Mouse (Mus musculus) CD4-positive naive resting alpha-beta T cell, adult 57 days (primary cell): ENCODE results near the gene Oosp3. TPM values are rescaled to one million over a fixed set of nuclear protein-coding genes. Genes with fewer than 3 reads are reported as not detected.

Experiments
- total RNA-seq: library from RNA; stranded (reverse); gene quantifications from one replicate; pipeline ENCODE4 v1.2.4, GENCODE M21; 2023

Oosp3 gene
- not detected for total RNA-seq

DNA sequence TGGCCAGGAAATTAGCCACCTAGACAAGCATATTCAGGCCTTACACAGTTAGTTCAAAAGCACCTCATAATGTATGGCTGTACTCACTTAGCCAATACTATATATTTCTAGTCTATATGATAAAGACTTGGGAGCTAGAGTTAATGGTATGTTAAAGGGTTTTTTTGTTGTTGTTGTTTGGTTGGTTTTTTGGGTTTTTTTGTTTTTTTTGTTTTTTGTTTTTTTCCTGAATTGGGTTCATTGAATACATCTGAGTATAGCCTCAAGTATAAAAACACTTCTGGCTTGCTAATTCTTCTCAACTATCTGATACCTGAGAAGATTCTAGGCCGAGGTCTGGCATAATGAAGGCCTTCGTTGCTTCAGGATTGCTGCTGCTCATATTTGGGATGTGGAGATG is at the start of gene Oosp3:
Gene Oosp3, plus strand, starts transcription at position 301 of the 400 bp plus-strand sequence.

DNA sequence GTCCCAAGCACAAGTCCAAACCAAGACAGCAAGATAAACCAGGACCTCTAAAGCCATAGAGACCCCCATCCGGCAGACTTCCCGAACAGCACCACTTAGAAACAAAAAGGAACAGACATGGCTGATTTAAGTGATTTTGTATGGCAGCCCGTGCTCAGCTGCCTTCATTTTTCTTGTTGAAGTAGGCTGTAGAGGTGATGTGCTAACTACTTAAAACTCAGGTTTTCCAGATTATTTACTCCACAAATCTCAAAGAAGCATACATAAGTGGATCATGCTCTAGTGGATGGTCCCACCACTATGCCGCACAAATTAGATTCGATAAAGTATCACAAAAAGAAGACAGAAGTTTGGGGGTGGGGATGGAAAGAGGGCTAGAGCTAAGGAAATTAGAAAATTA is 36.4 kb upstream of the Oosp3 start, which contains the start of gene Oosp2:
Gene Oosp2, minus strand, starts transcription at position 101 of the 400 bp plus-strand sequence.

DNA sequence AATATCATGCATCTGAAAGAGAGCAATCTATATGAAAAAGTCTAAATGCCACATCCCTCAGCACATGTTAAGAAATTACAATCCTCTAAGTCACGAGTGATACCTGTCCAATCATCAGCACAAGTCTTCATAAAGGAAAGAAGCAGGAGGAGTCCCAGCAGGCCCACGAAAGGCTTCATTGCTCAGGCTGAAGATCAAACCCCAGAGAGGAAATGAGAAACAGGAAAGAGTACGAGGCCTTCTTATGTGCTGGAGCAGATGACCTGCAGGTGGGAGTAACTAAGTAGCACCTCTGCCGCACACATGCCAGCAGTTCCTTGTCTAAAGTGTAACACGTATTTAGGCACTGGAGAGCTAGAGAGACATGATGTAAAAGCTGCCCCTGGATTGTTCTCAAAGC is 6.0 kb upstream of the Oosp3 start, which contains the start of gene Oosp1:
Gene Oosp1, minus strand, starts transcription at position 312 of the 400 bp plus-strand sequence.

DNA sequence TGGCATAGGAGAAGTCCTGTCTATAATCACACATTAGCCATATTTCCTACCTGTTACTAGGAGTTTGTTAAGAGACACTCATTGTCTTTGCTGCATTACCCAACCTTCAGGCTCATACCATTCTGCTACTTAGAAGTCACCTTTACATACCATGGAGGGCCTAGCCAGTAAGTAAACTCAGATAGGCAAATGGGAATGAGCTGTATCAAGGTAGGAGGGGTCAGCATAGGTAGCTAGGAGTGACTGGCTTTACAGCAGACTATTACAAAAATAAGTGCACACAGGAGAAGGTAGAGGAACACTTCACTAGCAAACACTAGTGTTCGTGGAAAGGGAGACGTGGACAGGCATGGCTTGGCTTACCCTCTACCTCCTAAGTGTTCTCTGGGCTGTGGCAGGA is 50.4 kb downstream of the Oosp3 start, which contains the start of gene Gif:
Gene Gif, plus strand, starts transcription at position 257 of the 400 bp plus-strand sequence.

Other genes with a start within 250 kb of the Oosp3 start
- 40.2 TPM for gene Ms4a6c, start 227.7 kb upstream of the Oosp3 start, total RNA-seq
- 354 TPM for gene Gm8369, start 211.1 kb upstream of the Oosp3 start, total RNA-seq
- gene Ms4a6b, start 180.5 kb upstream of the Oosp3 start, total RNA-seq: 659 TPM
- not detected for gene Ms4a4d, start 160.3 kb upstream of the Oosp3 start, total RNA-seq
- gene Ms4a6d, start 92.2 kb upstream of the Oosp3 start, total RNA-seq: 9.2 TPM
- not detected for gene Ms4a2, start 73.3 kb upstream of the Oosp3 start, total RNA-seq
- gene Ms4a3, start 56.2 kb upstream of the Oosp3 start, total RNA-seq: not detected
- gene Oosp2, start 36.5 kb upstream of the Oosp3 start, total RNA-seq: not detected
- 1.4 TPM for gene Oosp1, start 5.9 kb upstream of the Oosp3 start, total RNA-seq
- not detected for gene Gif, start 50.5 kb downstream of the Oosp3 start, total RNA-seq
- gene Mrpl16, start 73.3 kb downstream of the Oosp3 start, total RNA-seq: 22.4 TPM
- gene Stx3, start 122.3 kb downstream of the Oosp3 start, total RNA-seq: 9.5 TPM
- gene Olfr1417, start 142.2 kb downstream of the Oosp3 start, total RNA-seq: not detected
- gene Olfr1418, start 164.0 kb downstream of the Oosp3 start, total RNA-seq: not detected
- gene Olfr1419, start 178.1 kb downstream of the Oosp3 start, total RNA-seq: not detected
- gene Olfr1420, start 189.5 kb downstream of the Oosp3 start, total RNA-seq: not detected
- 54.0 TPM for gene Patl1, start 215.3 kb downstream of the Oosp3 start, total RNA-seq